Mouse (Mus musculus) liver, postnatal 0 days (tissue): ENCODE measurements at regions not wholly inside any gene's neighbourhood (a gene's known extent, or its start where the extent isn't known, plus 50 kb on each side); places are given as distances from the start of the nearest gene placed in this dataset.
A peak's percentile ranks its signal among the peaks of the same experiment; 100 is the strongest.

Experiments used
- ATAC-seq: fragments of 200-750 bp; cut with Nextera tagmentation; 2 replicates; pipeline ENCODE4 v1.8.0; 2017; ENCODE audit warnings: mild to moderate bottlenecking, moderate library complexity
- DNase-seq: peaks from one replicate; pipeline ENCODE4 v3.0.0-alpha.2; 2016
- H3K27ac ChIP-seq: fragments of 300-500 bp; sonication (generic); 2 replicates; pipeline ENCODE4 v1.5.1; 2014; ENCODE audit warnings: antibody characterized with exemption, moderate library complexity, mild to moderate bottlenecking, low read depth
- H3K27me3 ChIP-seq: fragments of 300-500 bp; sonication (generic); 2 replicates; pipeline ENCODE4 v1.6.1; 2014; ENCODE audit warnings: low read length, control low read depth, mixed read lengths; ENCODE audit not compliant: insufficient read depth
- H3K36me3 ChIP-seq: fragments of 300-500 bp; sonication (generic); replicated peaks from 2 replicates; pipeline ENCODE4 v1.6.1; 2014; ENCODE audit warnings: mild to moderate bottlenecking, control low read depth, low read length, moderate library complexity, mixed read lengths; ENCODE audit not compliant: insufficient read depth
- H3K4me1 ChIP-seq: fragments of 300-500 bp; sonication (generic); 2 replicates; pipeline ENCODE4 v1.6.1; 2014; ENCODE audit warnings: antibody characterized with exemption, mild to moderate bottlenecking, control low read depth; ENCODE audit not compliant: insufficient read depth
- H3K4me2 ChIP-seq: fragments of 300-500 bp; sonication (generic); 2 replicates; pipeline ENCODE4 v1.6.1; 2014; ENCODE audit warnings: low read depth, mild to moderate bottlenecking, low read length, moderate library complexity, mixed read lengths
- H3K4me3 ChIP-seq: fragments of 300-500 bp; sonication (generic); 2 replicates; pipeline ENCODE4 v1.5.1; 2014; ENCODE audit warnings: low read depth, low read length
- H3K9ac ChIP-seq: fragments of 300-500 bp; sonication (generic); replicated peaks from 2 replicates; pipeline ENCODE4 v1.6.1; 2014; ENCODE audit warnings: mild to moderate bottlenecking, moderate library complexity
- H3K9me3 ChIP-seq: fragments of 300-500 bp; sonication (generic); 2 replicates; pipeline ENCODE4 v1.6.1; 2016; ENCODE audit warnings: mild to moderate bottlenecking, control low read depth, low read length, mixed read lengths
- CTCF ChIP-seq: sonication (generic); IDR thresholded peaks from 2 replicates; pipeline ENCODE4 v1.5.1; 2016; ENCODE audit warnings: antibody characterized with exemption, low read depth
- EP300 ChIP-seq: IDR thresholded peaks from 2 replicates; pipeline ENCODE4 v1.6.1; 2016; ENCODE audit warnings: antibody characterized with exemption, low read depth, mild to moderate bottlenecking
- WGBS: fragments of 180-500 bp; shearing (Covaris S2); extraction: QIAGEN DNeasy Blood & Tissue Kit; methylation state at CpG from one replicate; pipeline ENCODE4 v1.1.7; 2014; ENCODE audit not compliant: insufficient replicate concordance; 5-methylcytosine and 5-hydroxymethylcytosine counted together

DNA sequence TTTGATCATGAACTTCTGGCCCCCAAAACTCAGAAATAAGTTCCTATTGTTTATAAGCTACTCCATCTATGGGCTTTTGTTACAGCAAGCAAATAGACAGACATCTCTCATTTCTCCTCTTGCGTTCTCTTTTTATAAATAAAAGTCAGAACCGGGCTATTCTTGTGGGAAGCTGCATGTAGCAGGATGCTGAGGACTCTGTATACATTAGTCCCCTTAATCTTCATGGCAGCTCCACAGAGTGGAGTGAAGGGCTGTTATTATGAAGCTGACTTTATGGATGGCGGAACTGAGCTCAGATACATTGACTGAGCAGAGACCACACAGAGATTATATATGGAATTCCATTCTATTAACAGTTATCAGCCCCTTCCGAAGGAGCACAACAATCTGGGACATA, 162.1 kb upstream of the Zfp637 start:
- Histone ChIP-seq H3K9ac (no peak overlapping the region), H3K36me3 (no peaks in the 10 kb centered on the region), H3K27ac (no peak overlapping the region), H3K4me3 (no peak overlapping the region), H3K27me3 (no peaks in the 10 kb centered on the region), H3K9me3 (peaks cover 3% of the 10 kb centered on the region; the same call in 1 of the 2 replicates), H3K4me2 (no peak overlapping the region), H3K4me1 (no peaks in the 10 kb centered on the region)
- WGBS = 74% methylated on average over 4 of the region's 4 CpGs
- ATAC-seq = no peak
- TF ChIP-seq EP300 (no peak), CTCF (no peak)
- DNase-seq = no peak

DNA sequence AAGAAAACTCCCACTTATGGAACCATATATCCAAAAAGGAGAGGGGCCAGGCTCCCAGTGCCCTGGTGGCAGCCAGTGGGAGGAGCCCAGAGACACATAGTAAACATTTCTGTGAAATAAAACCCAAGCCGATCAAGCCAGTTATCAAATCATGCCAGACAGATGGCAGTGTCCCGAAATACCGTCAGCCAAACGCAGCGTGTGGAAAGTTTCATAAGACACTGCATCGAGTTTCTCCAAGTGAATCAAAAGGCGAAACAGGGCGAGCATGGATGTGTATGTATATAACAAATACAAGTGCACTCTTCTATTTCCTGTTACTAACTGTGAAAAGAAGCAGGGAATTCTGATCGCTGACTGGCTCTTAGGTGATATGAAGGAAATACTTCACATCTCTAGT, 154.8 kb upstream of the Zfp637 start:
- Histone ChIP-seq H3K27me3 (no peaks in the 10 kb centered on the region), H3K4me3 (no peak overlapping the region), H3K4me1 (no peaks in the 10 kb centered on the region), H3K27ac (no peak overlapping the region), H3K9ac (no peak overlapping the region), H3K9me3 (peaks cover 2% of the 10 kb centered on the region; the same call in 1 of the 2 replicates), H3K36me3 (no peaks in the 10 kb centered on the region), H3K4me2 (no peak overlapping the region)
- DNase-seq (no peak), ATAC-seq (no peak)
- 75% methylated on average over 9 of the region's 9 CpGs for WGBS
- TF ChIP-seq CTCF (no peak), EP300 (no peak)

DNA sequence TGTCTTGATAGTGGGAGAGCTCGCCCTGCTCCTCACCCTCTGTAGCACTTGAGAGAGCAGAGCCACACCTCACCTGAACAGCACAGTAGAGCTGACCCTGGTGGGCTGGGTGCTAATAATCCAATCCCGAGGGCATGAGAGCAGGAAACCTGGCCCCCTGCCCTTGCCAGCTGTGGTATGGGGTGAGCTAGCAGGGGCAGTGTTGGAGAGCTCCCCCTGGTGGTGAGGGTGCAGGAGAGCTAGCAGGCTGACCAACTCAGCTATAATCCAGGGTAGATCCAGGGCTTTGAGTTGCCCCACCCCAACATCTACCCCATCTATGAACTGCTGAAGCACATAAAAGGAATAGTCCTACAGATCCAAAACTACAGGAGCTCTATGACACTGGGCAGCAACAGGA, 153.9 kb upstream of the Zfp637 start:
- Histone ChIP-seq H3K9me3 (no peaks in the 10 kb centered on the region), H3K27ac (no peak overlapping the region), H3K27me3 (no peaks in the 10 kb centered on the region), H3K4me3 (no peak overlapping the region), H3K36me3 (no peaks in the 10 kb centered on the region), H3K4me1 (no peaks in the 10 kb centered on the region), H3K9ac (no peak overlapping the region), H3K4me2 (no peak overlapping the region)
- TF ChIP-seq EP300 = no peak
- TF ChIP-seq CTCF = peak; percentile 77
- WGBS = 62% methylated on average over 2 of the region's 2 CpGs
- ATAC-seq (no peak), DNase-seq (peak; percentile 61)

DNA sequence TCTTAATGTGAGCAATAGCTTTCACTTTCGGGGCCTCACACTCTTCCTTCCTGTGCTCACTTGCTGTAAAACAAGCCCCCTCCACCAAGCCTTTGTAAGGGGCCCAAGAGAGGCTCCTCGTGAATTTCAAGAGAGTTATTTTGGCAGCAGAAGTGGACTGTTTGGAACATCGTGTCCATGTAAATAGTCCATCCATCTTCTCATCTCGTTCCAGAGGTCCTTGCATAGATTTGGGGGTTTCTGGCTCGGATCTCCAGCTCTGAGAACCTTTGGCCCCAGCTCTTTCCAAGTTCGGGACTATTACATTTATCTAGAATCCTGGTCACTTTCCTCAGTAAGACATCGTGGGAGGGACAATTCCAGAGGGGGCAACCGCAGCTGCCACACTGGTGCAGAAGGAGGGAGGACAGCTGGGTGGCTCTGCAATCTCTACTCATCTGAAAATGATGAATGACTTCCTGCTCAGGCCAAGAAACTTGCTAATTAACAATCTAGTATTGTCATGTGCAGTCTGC, 152.3 kb upstream of the Zfp637 start:
- ATAC-seq (no peak), DNase-seq (no peak)
- no peak overlapping the region for H3K4me2 ChIP-seq
- H3K36me3 ChIP-seq = no peaks in the 10 kb centered on the region
- H3K27me3 ChIP-seq = no peaks in the 10 kb centered on the region
- H3K27ac ChIP-seq = no peak overlapping the region
- WGBS = 46% methylated on average over 8 of the region's 8 CpGs
- no peak overlapping the region for H3K9ac ChIP-seq
- H3K4me3 ChIP-seq = no peak overlapping the region
- TF ChIP-seq EP300 = no peak
- no peak for TF ChIP-seq CTCF
- H3K4me1 ChIP-seq = no peaks in the 10 kb centered on the region
- H3K9me3 ChIP-seq = no peaks in the 10 kb centered on the region

DNA sequence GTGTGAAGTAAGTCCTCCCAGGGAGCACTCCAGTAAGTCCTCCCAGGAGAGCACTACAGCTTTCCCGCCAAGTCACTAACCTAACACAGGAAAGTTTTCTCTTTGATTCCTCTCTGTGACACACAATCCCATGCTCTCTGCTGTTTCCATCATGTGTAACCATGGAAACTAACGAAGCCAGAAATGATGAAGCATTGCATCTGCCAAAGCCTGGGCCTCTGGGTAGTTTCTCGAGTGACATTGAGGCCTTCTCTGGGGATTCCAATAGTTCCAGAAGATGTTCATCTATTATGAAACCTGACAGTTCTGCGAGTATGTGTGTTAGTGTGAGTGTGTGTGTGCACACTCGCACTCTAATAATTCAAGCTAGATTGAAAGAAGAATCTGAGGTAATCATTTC, 140.7 kb upstream of the Zfp637 start:
- Histone ChIP-seq H3K9ac (no peak overlapping the region), H3K27me3 (no peaks in the 10 kb centered on the region), H3K27ac (no peak overlapping the region), H3K9me3 (no peaks in the 10 kb centered on the region), H3K4me2 (no peak overlapping the region), H3K4me1 (no peaks in the 10 kb centered on the region), H3K4me3 (no peak overlapping the region), H3K36me3 (no peaks in the 10 kb centered on the region)
- 75% methylated on average over 5 of the region's 5 CpGs for WGBS
- TF ChIP-seq EP300 (no peak), CTCF (no peak)
- ATAC-seq (no peak), DNase-seq (no peak)

DNA sequence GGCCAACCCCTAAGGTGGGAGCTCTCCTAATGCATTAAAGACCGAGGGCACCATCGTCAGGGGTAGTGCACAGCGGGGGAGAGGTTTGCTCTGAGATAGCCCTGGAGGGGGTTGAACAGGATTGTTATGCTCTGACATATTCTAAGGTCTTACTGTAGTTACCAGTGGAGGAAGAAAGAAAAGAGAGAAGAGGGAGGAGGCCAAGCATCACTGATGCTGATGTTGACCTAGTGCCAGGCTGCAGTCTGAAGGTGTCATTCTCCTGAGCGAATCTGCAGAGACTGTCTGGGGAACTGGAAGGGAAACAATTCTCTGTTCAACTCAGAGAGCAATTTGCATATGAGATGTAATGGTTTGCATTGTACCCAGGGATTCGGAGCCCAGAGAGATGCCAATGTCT, 139.4 kb upstream of the Zfp637 start:
- Histone ChIP-seq H3K9me3 (no peaks in the 10 kb centered on the region), H3K9ac (no peak overlapping the region), H3K27me3 (no peaks in the 10 kb centered on the region), H3K4me1 (no peaks in the 10 kb centered on the region), H3K4me2 (no peak overlapping the region), H3K36me3 (no peaks in the 10 kb centered on the region), H3K27ac (no peak overlapping the region), H3K4me3 (no peak overlapping the region)
- TF ChIP-seq CTCF = no peak
- no peak for TF ChIP-seq EP300
- ATAC-seq = no peak
- DNase-seq = no peak
- 80% methylated on average over 5 of the region's 5 CpGs for WGBS

DNA sequence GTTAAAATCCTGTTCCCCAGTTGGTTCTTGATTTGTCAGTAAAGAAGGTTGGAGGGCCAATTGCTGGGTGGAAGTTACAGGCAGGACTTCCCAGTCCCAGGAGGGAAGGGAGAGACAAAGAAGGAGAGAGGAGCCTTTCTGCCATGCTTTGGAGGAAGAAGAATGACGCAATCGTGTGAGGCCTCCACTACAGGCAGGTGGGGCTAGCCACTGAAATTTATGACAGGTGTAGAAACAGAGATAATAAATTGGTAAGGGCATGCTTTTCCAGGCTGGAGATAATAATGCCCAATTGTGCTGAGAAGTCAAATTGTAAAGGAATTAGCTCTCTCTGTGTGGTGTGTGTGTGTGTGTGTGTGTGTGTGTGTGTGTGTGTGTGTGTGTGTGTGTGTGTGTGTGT, 135.0 kb upstream of the Zfp637 start:
- ATAC-seq = no peak
- WGBS = 53% methylated on average over 2 of the region's 2 CpGs

More for the DNA sequence above, 135.0 kb upstream of the Zfp637 start:
- H3K4me3 ChIP-seq = no peak overlapping the region
- DNase-seq = no peak
- H3K4me1 ChIP-seq = no peaks in the 10 kb centered on the region
- H3K4me2 ChIP-seq = no peak overlapping the region
- TF ChIP-seq CTCF = no peak
- TF ChIP-seq EP300 = no peak
- no peaks in the 10 kb centered on the region for H3K36me3 ChIP-seq
- no peak overlapping the region for H3K27ac ChIP-seq
- no peaks in the 10 kb centered on the region for H3K9me3 ChIP-seq
- H3K27me3 ChIP-seq = no peaks in the 10 kb centered on the region
- H3K9ac ChIP-seq = no peak overlapping the region
